Mouse (Mus musculus) heart, adult 18-20 months (tissue): ENCODE data around the gene Zbtb38. TPM values are rescaled to one million over a fixed set of nuclear protein-coding genes. Genes with fewer than 3 reads are reported as not detected.

ENCODE experiments used
- DNase-seq, 2 experiments: peaks; one replicate each; pipeline ENCODE4 v3.0.0; 2021 to 2022; ENCODE audit warnings: mixed read lengths in 1 of 2
- long read RNA-seq, 2 experiments: library from polyadenylated mRNA; stranded (forward); transcript quantifications; one replicate each; pipeline ENCODE4 v2.0.0; 2021
- total RNA-seq, 2 experiments: library from RNA; stranded (reverse); gene quantifications; 2 replicates each; pipeline ENCODE4 v1.2.3; 2021

Zbtb38 gene
- 10 to 100 TPM; 34.7 to 42.9 TPM for total RNA-seq
- long read RNA-seq, experiment 1, partial matches to known transcripts: 0 of 4 reads
- long read RNA-seq, experiment 1, other reads (novel, unspliced or antisense): 3 of 4 reads
- long read RNA-seq, experiment 2, partial matches to known transcripts: 0 of 5 reads
- long read RNA-seq, experiment 2, other reads (novel, unspliced or antisense): 5 of 5 reads

- peak; percentile 91 to 95 for DNase-seq
Observed at GRCm38 (mm10) chr9:96752603-96753114, at the start of gene Zbtb38. TSS of gene Zbtb38 (minus strand) at chr9:96752831.

- DNase-seq: no peak
Observed at GRCm38 (mm10) chr9:96800131-96800825, 47.6 kb upstream of the Zbtb38 start.

- DNase-seq: no peak
Observed at GRCm38 (mm10) chr9:96797311-96797710, 44.7 kb upstream of the Zbtb38 start.

DNA sequence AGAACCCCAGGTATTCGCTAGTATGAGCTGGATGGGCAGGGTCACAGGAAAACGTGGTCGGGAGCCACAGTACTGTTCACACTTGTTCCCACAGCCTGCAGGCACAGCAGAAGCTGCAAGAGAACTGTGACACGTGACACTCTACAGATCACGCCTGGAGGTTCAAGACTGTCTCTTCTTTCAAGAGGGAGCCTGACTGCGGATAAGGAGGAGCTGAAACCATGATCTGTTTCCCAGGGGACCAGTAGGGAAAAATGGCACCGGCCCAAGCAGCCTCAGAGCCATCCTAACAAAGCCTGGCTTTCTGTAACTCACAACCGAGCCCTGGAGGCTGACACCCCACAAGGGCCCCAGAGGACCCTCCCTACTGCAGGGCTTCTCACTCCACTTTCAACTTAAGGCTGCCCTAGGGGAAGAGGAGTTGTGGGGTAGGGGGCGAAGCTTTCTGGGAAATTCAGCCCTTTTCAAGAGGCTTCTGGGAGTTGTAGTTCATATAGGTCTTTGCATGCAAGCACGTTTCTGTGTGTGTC is 42.8 kb upstream of the Zbtb38 start:
- DNase-seq: peak; percentile 21 to 57

DNA sequence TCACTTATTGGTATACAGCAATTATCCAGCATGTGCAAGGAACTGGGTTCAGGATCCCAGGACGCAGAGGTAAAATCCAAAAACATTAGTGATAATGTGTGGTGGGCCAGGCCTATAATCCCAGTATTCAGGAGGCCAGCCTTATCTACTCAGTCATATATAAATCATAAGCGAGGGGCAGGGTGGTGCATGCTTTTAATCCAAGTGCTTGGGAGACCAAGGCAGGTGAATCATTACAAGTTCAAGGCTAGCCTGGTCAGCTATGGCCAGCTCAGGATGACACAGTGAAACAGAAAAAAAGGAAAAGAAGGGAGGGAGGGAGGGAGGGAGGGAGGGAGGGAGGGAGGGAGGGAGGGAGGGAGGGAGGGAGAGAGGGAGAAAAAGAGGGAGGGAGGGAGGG is 42.0 kb upstream of the Zbtb38 start:
- DNase-seq: no peak

- no peak for DNase-seq
Observed at GRCm38 (mm10) chr9:96792543-96792942, 39.9 kb upstream of the Zbtb38 start.

GRCm38 (mm10) chr9:96790389-96791007 is 37.9 kb upstream of the Zbtb38 start:
- no peak for DNase-seq

DNA sequence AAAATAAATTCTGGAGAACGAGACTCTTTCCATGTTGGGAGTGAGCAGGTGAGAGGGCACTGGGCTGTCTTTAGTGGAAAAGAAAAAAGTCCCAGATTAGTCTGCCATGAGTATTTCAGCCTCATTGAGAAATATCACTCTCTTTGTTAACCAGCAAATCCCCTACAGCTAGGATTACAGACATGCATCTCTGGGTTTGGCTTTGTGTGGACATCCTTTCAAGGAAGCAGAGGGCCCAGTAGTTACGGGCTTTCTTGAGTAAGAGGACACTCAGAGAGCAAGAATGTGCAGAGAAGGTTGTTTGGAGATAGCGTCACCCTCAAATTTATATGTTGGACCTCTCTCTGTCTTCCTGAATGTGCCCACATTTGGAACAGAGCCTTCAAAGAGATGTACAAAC is 37.3 kb upstream of the Zbtb38 start:
- no peak for DNase-seq

DNA sequence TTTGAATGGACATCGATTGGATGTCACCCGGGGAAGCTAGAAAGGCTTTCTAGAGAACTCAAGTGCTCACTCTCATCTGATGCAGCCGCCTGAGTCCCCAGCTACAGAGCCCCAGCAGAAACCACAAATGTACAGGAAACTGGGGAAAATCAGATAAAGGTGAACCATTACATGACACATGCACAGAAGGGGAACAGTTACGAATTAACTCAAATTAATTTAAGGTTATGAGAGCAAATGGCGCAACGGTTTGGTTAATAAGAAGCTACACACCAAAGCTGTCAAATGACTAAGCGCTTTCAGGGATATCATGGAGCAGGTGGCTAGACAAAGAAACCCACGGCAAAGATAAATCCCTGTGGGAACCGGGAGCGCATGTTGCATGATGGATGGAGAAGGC is 35.2 kb upstream of the Zbtb38 start:
- DNase-seq: no peak

DNA sequence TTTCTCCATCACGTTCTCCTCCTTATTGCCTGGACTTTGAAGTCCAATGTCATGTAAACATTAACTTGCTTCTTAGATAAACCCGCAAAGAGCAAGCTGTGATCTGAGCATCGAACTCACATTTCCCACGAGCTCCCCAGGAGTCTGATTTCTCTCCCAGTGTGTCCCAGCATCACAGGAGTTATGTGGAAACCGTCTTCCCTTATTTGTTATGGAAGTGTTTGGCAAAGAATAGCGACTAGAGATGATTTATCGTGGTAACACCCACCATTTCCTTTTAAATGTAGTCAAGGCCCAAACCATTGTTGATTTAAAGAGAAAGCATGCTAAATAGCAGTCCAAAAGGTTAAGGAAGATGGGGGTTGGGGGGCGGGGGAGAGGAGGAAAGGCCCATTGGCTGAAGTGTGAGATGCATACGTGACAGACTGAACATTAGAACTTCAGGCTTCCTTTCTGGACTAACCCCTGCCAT is 33.3 kb upstream of the Zbtb38 start:
- no peak for DNase-seq

- no peak for DNase-seq
Observed at GRCm38 (mm10) chr9:96785187-96785586, 32.6 kb upstream of the Zbtb38 start.

- no peak for DNase-seq
Observed at GRCm38 (mm10) chr9:96783667-96784066, 31.0 kb upstream of the Zbtb38 start.

DNA sequence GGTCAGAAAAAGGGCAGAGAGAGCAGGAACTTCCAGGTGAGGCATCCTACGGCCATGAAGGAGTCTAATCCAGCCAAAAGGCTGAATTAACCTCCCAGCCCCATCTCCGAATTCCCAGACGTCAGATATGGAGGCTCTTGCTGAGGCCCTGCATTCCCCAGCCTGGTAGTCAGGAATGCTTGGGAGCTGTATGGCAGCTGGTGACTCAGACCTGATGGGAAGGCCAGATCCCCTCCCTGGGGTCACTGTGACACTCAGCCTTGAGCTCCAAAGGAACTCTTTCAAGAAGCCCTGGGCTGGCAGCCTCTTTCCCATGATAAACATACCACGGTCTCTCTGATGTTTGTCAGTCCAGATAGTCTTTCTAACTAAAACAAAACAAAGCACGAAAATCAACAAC is 30.6 kb upstream of the Zbtb38 start:
- DNase-seq: no peak

GRCm38 (mm10) chr9:96782062-96782461 is 29.4 kb upstream of the Zbtb38 start:
- DNase-seq: no peak

- DNase-seq: no peak
Observed at GRCm38 (mm10) chr9:96773146-96773545, 20.5 kb upstream of the Zbtb38 start.

- no peak for DNase-seq
Observed at GRCm38 (mm10) chr9:96770443-96770842, 17.8 kb upstream of the Zbtb38 start.

DNA sequence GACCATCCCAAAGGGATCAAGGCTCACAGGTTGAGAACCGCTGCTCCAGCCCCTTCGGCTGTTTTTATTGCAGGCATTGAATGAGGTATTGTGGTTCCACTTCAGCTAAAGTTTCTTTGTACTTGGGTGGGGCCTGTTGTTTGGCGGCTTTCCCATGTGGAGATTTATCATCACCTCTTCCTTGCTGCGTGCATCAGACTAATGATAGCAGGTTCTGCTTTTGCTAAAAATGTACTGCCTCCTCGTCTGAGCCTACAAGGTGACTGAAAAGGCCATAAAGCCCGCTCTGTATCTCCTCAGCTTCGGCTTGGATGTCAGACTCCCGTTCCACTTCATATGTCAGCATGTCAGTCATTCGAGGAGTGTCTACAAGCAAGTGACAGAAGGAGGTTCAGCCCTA is 17.0 kb upstream of the Zbtb38 start:
- DNase-seq: no peak

- DNase-seq: no peak
Observed at GRCm38 (mm10) chr9:96767874-96768273, 15.2 kb upstream of the Zbtb38 start.

- no peak for DNase-seq
Observed at GRCm38 (mm10) chr9:96766078-96766477, 13.4 kb upstream of the Zbtb38 start.

DNA sequence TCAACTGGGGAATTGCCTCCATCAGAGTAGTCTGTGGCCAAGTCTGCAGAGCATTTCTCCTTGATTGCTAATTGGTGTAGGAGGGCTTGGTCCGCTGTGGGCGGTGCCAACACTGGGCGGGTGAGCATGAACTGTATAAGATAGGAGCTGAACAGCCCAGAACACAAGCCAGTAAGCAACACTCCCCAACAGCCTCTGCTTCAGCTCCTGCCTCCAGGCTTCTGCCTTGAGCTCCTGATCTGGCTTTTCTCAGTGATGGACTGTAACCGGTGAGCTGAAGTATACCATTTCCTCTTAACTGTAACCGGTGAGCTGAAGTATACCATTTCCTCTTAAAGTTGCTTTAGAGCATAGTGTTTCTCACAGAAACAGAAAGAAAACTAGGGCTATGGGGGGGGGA is 12.8 kb upstream of the Zbtb38 start:
- no peak for DNase-seq

GRCm38 (mm10) chr9:96763847-96764631 is 11.4 kb upstream of the Zbtb38 start:
- DNase-seq: no peak

- DNase-seq: no peak
Observed at GRCm38 (mm10) chr9:96763025-96763424, 10.4 kb upstream of the Zbtb38 start.
